In the genomic region with DNA sequence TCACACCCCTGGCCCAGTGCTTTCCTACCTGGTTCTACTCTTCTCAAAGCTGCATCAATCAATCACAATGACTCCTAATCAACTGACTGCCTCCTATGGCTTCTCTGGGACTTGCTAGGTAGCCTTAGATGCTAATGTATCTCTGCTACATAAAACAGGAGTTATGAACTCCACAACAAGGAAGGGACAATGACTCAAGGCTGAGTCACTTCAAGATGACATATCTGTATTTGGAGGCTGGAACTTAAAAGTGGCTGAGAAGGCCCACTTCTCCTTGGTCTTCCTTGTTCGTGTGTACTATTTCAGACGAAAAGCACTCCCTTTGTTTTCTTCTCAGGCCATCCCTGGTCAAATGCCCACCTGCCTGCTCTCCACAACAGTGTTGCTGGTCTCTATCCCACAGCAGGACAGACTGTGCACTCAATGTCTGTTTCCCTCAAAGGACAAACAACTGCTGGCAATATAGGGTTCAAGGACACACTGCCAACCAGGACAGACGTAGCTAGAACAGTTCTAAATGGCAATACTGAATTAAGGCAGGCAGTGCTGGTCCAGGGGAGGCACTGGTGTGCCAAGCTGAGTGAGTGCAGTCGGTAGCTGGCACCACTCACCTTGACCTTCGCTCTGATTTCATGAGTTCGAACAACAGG, we compare ENCODE assay signal across 27 mouse cellular contexts. TPM values are rescaled to one million over a fixed set of nuclear protein-coding genes. Genes with fewer than 3 reads are reported as not detected.
DNase-seq lines count a peak whose midpoint lies in the region; TF ChIP-seq lines count a peak whose summit lies in the region.
"Had no signal": no experiment of that assay in that cellular context is flagged by ENCODE, and none has a peak within 500 bp of the region (broad histone marks: within the 10 kb centered on the region; RNA-seq: fewer than 3 reads in every experiment).

No protein-coding gene starts in this region.

- 88% methylated on average over 6 of the region's 6 CpGs for WGBS in macrophage (ENCODE audit: missing documents)

- H3K27me3 ChIP-seq in CH12.LX (replicated peaks), result no peaks in the 10 kb centered on the region
- H3K27me3 ChIP-seq: embryonic facial prominence, embryonic 12.5 days; embryonic facial prominence, embryonic 15.5 days; heart, embryonic 12.5 days; heart, embryonic 15.5 days; hindbrain, embryonic 13.5 days; intestine, embryonic 15.5 days; Patski had no signal

- peak; percentile 51 for DNase-seq in adrenal gland, adult 2 months
- DNase-seq in adrenal gland, adult 8-10 months, result no peak
- DNase-seq in 3T3-L1 (ENCODE audit: low read depth, low spot score) (peak; percentile 66), CH12.LX (ENCODE audit: extremely low read depth) (no peak), adipocyte (ENCODE audit: low spot score) (no peak)
- no peak for DNase-seq in urinary bladder, postnatal 10 days (ENCODE audit: low spot score)
- DNase-seq in layer of hippocampus, adult 18-20 months (ENCODE audit: low spot score in 2 of 2), result no peak
- DNase-seq: adrenal gland, postnatal 10 days; cerebellum, adult 18-20 months; cerebellum, adult 9-10 months; cerebellum, postnatal 14 days; forebrain, postnatal 0 days; gastrocnemius, adult 2 months; gastrocnemius, postnatal 14 days; heart, adult 11 months; heart, postnatal 10 days; heart, postnatal 36 days had no signal

- H3K36me3 ChIP-seq in CH12.LX (replicated peaks in 1 of 2; ENCODE audit: control insufficient read depth in 1 of 2, insufficient read depth in 1 of 2, low read length in 1 of 2) (peaks cover 49 to 94% of the 10 kb centered on the region in 2 experiments), macrophage (ENCODE audit: inconsistent target) (peaks cover 55% of the 10 kb centered on the region; the same call in 1 of the 2 replicates)

- H3K9ac ChIP-seq in CH12.LX (ENCODE audit: insufficient read depth, low read depth), result no peak overlapping the region
- H3K9ac ChIP-seq: embryonic facial prominence, embryonic 12.5 days; embryonic facial prominence, embryonic 15.5 days; forebrain, postnatal 0 days; heart, embryonic 12.5 days; heart, embryonic 15.5 days; hindbrain, embryonic 13.5 days; intestine, embryonic 15.5 days had no signal

- in situ Hi-C loops in CH12.LX (cut with MboI; ENCODE audit: low pct_ligation_motif_present, low pct_unique_long_range_greater_than_20kb, low sequenced_read_pairs), result no loop called here

- H3K27ac ChIP-seq in CH12.LX (ENCODE audit: insufficient read depth, low read depth) (peak overlapping the region; percentile 53; the same call in 1 of the 2 replicates), macrophage (0 out of 2 replicates have a peak overlapping the region, but pooled peaks have one; percentile 12)
- H3K27ac ChIP-seq: embryonic facial prominence, embryonic 12.5 days; embryonic facial prominence, embryonic 15.5 days; gastrocnemius, adult 2 months; heart, embryonic 15.5 days; hindbrain, embryonic 10.5 days; hindbrain, embryonic 13.5 days; intestine, embryonic 15.5 days had no signal

- H3K4me1 ChIP-seq in CH12.LX (ENCODE audit: control insufficient read depth in 1 of 2, insufficient read depth in 2 of 2), result peaks cover 16 to 33% of the 10 kb centered on the region in 2 experiments
- H3K4me1 ChIP-seq: embryonic facial prominence, embryonic 12.5 days; heart, embryonic 12.5 days; heart, embryonic 15.5 days; intestine, embryonic 15.5 days had no signal

- TF ChIP-seq RAD21 in CH12.LX (IDR thresholded peaks at IDR 0.05; ENCODE audit: low read depth, low read length), result no peak

- no peak for TF ChIP-seq POLR2A in CH12.LX (IDR thresholded peaks at IDR 0.05; ENCODE audit: low read depth, low read length)

- no peak overlapping the region for H3K4me2 ChIP-seq in CH12.LX (ENCODE audit: insufficient read depth, low read depth, poor library complexity, severe bottlenecking)
- H3K4me2 ChIP-seq: embryonic facial prominence, embryonic 12.5 days; embryonic facial prominence, embryonic 15.5 days; heart, embryonic 12.5 days; heart, embryonic 15.5 days; hindbrain, embryonic 13.5 days; intestine, embryonic 15.5 days had no signal

- TF ChIP-seq CTCF in CH12.LX (conservative IDR thresholded peaks at IDR 0.05 in 1 of 2, IDR thresholded peaks at IDR 0.05 in 1 of 2; ENCODE audit: low read depth in 2 of 2, low read length in 2 of 2), result no peak

- H3K4me3 ChIP-seq in CH12.LX (replicated peaks in 1 of 3; ENCODE audit: low read depth in 2 of 3, low read length in 2 of 3, poor library complexity in 1 of 3) (no peak overlapping the region), macrophage (ENCODE audit: inconsistent target) (no peak overlapping the region)
- H3K4me3 ChIP-seq: embryonic facial prominence, embryonic 12.5 days; embryonic facial prominence, embryonic 15.5 days; gastrocnemius, adult 2 months; heart, embryonic 12.5 days; heart, embryonic 15.5 days; hindbrain, embryonic 10.5 days; hindbrain, embryonic 13.5 days; intestine, embryonic 15.5 days had no signal

- H3K79me2 ChIP-seq in CH12.LX (replicated peaks; ENCODE audit: control insufficient read depth, extremely low read depth, insufficient read depth, poor library complexity, severe bottlenecking) (no peaks in the 10 kb centered on the region), macrophage (ENCODE audit: inconsistent target) (no peaks in the 10 kb centered on the region)

- no peak for TF ChIP-seq EP300 in CH12.LX (IDR thresholded peaks at IDR 0.05; ENCODE audit: low read length)

- dilution Hi-C loops in CH12.LX (cut with MboI; ENCODE audit: extremely low pct_ligation_motif_present, extremely low pct_unique_long_range_greater_than_20kb, low sequenced_read_pairs), result no loop called here

- no peaks in the 10 kb centered on the region for H3K9me3 ChIP-seq in CH12.LX (replicated peaks; ENCODE audit: low read length)
- H3K9me3 ChIP-seq: embryonic facial prominence, embryonic 12.5 days; embryonic facial prominence, embryonic 15.5 days; G1E; heart, embryonic 12.5 days; heart, embryonic 15.5 days; hindbrain, embryonic 10.5 days; hindbrain, embryonic 13.5 days; intestine, embryonic 15.5 days had no signal

TF ChIP-seq in CH12.LX, 34 proteins besides CTCF, POLR2A, EP300 and RAD21:
- TF ChIP-seq ZNF384 (IDR thresholded peaks at IDR 0.05; ENCODE audit: low read depth, low read length) (no peak), BHLHE40 (IDR thresholded peaks at IDR 0.05; ENCODE audit: low read depth, low read length) (no peak), HCFC1 (IDR thresholded peaks at IDR 0.05; ENCODE audit: low read depth, low read length) (no peak), JUND (conservative IDR thresholded peaks at IDR 0.05; ENCODE audit: low read depth, low read length) (no peak), MEF2A (IDR thresholded peaks at IDR 0.05; ENCODE audit: borderline replicate concordance, low read depth, low read length) (no peak), PAX5 (IDR thresholded peaks at IDR 0.05; ENCODE audit: low read length) (no peak), NELFE (IDR thresholded peaks at IDR 0.05; ENCODE audit: low read depth, low read length) (no peak), IRF4 (IDR thresholded peaks at IDR 0.05; ENCODE audit: low read depth, low read length) (no peak)
TF ChIP-seq in CH12.LX: peak in this region for 0.

RNA-seq across cellular contexts. Expression of gene Hsph1, which starts 18.3 kb away (rescaled TPM):
- 100 to 1,000 TPM; 116 to 371 TPM for total RNA-seq in adrenal gland, adult 2 months (2021)
- polyA plus RNA-seq in adrenal gland, adult 2 months (2012; rRNA removed), result 5.1 and 23.5 TPM in 2 replicates
- 100 to 1,000 TPM in 3 of 4 experiments, 10 to 100 TPM in 1; 95.3 to 315 (median 114) TPM for total RNA-seq in adrenal gland, adult 8-10 months (2022)
- total RNA-seq in CH12.LX (2012; rRNA removed) (57.5 and 92.8 TPM in 2 replicates), CH12.LX (2014; rRNA removed) (80.9 and 81.2 TPM in 2 replicates)
- polyA plus RNA-seq in CH12.LX (2012; ENCODE audit: insufficient read length, low read depth) (156 and 167 TPM in 2 replicates), macrophage (2018) (16.7 to 40.2 TPM (median 31.8 TPM) in 3 replicates)
- 10 to 100 TPM in 19 of 26 experiments, 1 to 10 TPM in 7; 6.1 to 48.6 (median 13.8) TPM for total RNA-seq in macrophage (2018; cell fraction: chromatin; rRNA removed)
- 10 to 100 TPM; 11.7 to 41.6 (median 24.5) TPM for total RNA-seq in macrophage (2018; cell fraction: cytosol; rRNA removed)
- 10 to 100 TPM in 21 of 26 experiments, 1 to 10 TPM in 5; 3.9 to 46.6 (median 17.5) TPM for total RNA-seq in macrophage (2018; cell fraction: nucleus; rRNA removed)
- total RNA-seq in layer of hippocampus, adult 18-20 months (2021), result 100 to 1,000 TPM; 380 to 402 TPM

Comparison
In these comparisons a context has a peak if more than half of its experiments do, and no peak if none do; other contexts are left out.
1. DNase-seq: peak in adrenal gland, adult 2 months (single experiment) and 3T3-L1 (single experiment); none in adrenal gland, adult 8-10 months (single experiment), CH12.LX (single experiment), urinary bladder, postnatal 10 days (single experiment), adipocyte (single experiment) and layer of hippocampus, adult 18-20 months (0 of 2).